Mouse (Mus musculus) embryo, embryonic 11 days (tissue): Measurements from ENCODE around the gene B3galnt2.
A peak's percentile ranks its signal among the peaks of the same experiment; 100 is the strongest.
"Not testable (repeated sequence)": the region's sequence is repeated elsewhere in the genome, so short reads cannot be mapped to it uniquely, and the experiment has no call there.

Experiments used
- DNase-seq: peaks from one replicate; pipeline ENCODE4 v3.0.0-alpha.2; 2015

Gene B3galnt2

DNA sequence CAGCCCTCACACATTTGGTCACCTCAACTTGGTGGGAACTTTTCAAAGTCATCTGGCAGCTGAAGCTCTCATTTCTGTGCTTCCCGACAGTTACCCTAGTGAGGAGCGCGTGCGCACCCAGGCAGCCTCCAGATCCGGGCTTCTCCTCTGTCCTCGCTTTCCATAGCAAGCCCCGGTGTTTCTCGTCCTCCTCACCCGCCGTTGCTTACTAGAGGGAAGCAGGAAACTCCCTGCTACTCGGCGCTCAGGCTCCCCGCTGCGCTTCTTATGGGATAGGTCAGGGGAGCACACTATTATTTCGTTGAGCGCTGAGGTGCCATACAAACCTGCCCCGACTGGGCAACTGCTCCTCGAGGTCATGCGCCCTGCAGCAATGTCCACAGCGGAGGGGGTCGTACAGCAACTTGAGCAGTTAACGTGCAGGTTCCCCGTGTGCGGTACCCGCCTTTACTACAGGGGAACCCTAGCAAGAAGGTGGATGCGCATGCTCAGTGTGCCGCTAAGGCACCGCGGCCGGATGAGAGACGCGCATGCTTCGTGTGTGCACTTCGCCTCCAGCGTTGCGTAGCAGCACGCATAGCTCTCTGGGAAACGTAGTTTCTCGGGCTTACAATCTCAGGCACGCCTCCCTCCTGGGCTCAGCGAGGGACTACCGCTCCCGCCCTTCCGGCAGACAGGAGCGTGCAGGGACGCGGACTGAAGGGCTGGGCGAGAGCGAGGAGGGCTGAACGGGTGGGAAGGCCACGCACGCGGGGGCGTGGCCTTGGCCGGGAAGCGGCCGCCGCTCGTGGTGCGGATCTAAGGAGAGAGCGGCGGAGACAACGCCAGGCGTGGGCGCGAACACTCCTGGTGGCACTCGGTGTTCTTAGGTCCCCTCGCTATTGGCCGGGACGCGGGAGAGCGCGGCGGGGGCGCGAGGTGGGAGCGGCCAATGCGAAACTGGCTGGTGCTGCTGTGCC is at the start of gene B3galnt2:
Gene B3galnt2 (plus strand): TSS at position 596 of the 959 bp plus-strand sequence.
- peak; percentile 100 for DNase-seq

DNA sequence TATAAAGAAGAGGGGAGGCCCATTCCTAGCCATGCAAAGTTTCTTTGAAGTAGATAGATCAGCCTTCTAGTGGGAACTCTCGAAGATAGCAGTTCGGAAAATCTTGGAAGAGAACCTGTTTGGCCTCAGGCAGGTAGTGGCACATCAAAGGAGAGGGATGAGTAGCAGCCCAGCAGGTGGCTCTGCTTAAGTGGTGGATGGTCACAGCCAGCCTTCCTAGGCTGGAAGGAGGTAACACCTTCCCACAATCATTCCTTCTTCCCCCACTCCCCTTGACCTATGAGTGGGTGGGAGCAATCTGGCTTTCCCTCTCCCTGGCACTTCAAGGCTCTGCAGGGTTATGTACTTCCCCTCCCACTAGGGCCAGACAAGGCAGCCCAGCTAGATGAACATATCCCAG is 42.9 kb upstream of the B3galnt2 start:
- no peak for DNase-seq

DNA sequence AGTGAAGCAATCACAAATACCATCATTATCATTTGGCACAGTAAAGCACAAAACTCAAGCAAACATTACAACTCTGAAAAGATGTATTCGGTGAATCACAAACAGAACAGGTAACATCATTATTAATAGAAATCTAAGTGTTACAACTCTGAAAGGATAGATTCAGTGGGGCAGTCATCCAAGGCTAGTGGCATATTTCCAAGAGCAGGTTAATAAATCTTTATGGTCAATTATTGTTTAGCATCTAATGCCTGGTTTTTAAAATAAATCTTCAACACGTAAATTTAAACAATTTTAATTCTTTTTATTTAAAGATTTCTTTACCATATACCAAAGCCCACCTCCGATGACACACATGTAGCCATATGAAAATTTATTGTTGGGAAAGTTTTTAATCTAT is 34.9 kb upstream of the B3galnt2 start:
- no peak for DNase-seq

DNA sequence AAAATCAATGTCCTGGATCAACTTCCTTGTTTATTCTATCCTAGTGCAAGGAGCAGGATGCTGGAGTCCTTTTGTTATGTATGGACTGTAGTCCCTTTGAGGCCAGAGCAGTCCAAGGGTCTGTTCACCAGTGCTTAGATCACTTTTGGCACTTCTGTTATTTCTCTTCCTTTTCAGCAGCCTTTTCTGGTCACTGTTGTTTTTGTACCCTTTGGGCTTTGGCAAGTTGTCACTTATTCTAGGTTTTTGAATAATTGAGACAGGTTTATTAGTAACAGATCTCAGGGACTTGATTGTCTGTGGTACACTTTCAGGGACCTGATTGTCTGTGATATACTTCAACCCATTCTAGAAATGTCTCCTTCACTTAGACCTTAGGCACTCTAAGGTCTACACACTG is 31.7 kb upstream of the B3galnt2 start:
- no peak for DNase-seq

DNA sequence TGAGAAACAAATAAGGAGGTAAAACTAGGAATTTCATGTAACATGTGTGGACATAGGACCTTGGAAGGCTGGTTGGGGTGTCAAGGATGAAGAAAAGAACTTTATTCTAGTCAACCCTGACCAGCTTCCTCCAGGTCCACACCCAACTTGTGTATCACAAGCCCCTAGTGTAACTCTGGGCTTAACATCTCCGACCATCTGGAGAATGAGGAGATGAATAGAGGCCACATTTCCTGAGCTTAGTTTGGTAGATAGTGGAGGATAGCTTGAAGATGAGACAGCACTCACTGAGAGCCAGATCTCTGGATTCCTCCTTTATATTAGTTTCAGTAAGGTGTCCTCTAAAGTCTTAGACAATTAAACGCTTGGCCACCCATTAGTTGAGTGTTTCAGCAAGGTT is 24.3 kb upstream of the B3galnt2 start:
- no peak for DNase-seq

DNA sequence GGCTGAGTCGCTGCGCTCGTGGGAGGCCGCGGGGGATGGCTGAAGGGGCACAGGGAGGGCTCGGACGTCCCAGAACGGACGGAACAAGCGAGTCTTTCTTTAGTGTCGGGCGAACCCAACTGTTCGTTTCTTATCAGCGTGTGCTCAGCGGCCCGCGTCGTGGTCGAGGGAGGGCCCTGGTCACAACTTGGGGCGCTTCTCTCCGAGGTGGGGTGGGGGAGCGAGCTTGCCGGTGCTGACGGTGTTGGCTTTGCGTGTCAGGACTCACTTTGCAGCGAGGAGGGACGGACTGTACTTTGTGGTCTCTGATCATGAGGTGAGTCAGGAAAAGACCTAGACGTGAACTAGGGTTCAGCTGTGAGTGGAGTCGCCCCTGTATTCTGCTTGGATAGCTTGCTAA is 662 bp downstream of the B3galnt2 start:
- peak; percentile 64 for DNase-seq

DNA sequence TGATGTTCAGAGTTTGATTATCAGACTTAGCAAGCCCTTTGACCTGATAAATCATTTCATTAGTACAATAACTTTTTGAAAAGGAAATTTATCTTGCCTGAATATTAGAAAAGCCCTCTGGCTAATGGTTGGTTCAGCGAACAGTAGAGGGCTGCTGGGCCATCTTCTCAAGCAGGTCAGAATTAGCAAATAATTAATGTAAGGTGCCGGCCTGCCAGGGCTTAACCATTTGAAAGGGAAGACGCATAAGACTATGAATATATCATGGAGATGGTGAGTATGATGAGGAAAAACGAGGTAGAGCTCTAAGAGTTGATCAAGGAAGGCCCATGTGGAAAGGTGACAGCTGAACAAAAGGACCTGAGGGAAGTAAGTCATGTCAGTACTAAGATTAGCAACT is 2.4 kb downstream of the B3galnt2 start:
- DNase-seq = no peak

DNA sequence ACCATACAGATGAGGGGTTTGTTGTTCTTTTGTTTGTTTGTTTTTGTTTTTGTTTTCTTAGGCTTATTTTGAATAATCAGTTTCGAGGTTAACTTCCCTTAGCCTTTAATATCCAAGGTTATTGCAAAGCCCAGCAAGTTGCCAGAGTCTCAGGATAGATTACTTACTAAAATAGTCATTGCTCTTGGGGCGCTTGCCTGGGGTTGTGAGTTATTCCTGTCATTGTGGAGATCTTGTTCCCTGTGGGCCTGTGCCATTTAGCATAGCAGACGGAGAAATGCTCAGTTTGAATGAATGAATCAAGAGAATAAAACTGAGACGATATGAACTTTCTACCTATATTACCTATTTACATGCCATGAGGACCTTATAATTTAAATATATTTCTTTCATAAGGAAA is 5.9 kb downstream of the B3galnt2 start:
- DNase-seq = no peak

DNA sequence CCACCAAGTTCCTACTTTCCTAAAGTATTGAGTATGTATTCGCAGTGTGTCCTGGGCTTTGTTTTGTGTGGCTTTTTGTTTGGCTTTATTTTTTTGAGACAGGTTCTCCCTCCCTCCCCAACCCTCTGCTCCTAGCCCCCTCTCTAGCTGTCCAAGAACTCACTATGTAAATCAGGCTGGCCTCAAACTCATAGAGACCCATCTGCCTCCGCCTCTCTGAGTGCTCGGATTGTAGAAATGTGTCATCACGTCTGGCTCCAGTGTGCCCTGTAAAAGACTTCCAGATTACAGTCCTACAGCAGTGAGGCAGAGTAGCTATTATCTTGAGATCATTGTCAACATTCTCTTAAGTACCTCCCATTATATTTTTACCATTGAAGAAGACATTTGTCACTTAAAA is 6.8 kb downstream of the B3galnt2 start:
- DNase-seq = no peak

DNA sequence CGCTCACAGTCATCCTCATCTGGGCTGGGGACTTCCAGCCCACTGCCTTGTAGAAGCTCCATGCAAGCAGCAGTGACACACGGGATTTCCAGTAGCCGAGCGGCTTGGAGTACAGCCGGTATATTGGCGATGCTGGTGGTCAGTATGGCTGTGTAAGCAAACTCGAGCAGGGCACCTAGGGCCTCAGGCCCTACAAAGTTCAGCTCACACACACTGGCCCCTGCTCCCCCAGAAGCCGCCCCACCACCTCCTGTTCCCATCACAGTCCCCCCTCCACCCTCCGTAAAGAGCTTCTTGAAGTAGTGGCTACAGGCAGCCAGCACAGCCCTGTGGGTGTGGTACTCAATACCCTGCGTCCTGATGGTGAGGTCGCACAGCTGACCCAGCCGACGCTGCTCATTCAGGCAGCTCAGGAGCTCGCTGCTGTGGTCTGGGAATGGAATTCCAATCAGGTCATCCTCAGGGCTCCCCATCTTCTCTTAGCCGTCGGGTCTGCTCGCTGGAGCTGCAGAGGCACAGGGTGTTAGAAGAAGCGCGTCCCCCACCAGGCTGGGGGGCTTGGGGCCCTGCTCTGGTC is 11.2 kb downstream of the B3galnt2 start:
- no peak for DNase-seq

DNA sequence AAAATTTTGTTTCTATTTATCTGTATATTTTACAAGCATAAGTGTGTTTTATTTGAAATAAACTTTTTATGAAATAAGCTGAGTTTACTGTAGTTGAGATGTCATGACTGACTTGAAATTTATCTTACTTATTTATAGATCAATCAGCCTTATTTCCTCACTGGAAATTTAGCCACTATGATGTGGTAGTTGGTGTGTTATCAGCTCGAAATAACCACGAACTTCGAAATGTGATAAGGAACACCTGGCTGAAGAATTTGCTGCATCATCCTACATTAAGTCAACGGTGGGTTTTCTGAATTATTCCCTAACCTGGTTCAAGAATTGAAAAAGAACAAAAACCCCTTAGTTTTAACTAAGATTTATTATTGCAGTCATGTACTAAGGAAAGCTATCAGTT is 11.9 kb downstream of the B3galnt2 start:
- DNase-seq = no peak

DNA sequence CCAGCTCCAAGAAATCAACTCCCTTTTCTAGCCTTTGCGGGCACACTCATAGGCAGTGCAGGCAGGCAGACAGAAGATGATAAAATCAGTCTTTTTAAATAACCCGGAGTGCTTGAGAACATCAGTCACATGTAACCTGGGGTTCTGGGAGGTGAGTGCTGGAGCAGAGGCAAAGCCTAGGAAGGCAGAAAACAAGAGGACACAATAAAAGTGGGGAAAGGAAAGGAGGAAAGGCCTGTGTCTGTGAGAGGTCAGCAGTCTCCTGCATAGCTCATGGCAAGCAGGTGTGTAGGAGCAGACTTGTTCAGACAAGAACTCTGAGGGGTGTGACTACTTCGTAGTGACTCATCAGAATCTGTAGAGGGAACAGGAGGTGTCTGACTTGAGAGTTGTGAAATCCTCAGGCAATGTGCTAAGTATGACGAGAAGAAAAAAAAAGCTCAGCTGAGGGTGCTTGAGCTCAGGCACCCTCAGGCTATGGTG is 14.4 kb downstream of the B3galnt2 start:
- DNase-seq = no peak

DNA sequence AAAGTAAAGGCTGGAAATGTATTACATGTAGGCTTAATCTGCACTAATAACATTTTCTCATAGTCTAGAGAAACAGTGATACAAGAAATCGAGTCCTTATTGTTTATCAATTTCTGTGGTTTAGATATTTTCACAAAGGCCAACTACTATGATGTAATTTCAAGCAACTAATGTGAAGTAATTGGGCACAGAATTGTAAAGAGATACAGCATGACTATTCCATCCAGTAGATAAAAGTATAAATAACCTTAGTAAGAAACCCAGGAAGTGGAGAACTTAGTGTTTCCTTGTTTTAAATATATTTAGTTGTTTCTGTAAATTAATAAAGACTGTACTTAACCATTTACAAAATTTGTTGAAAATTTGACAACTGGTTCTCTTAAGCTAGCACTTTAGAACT is 15.5 kb downstream of the B3galnt2 start:
- DNase-seq = no peak

DNA sequence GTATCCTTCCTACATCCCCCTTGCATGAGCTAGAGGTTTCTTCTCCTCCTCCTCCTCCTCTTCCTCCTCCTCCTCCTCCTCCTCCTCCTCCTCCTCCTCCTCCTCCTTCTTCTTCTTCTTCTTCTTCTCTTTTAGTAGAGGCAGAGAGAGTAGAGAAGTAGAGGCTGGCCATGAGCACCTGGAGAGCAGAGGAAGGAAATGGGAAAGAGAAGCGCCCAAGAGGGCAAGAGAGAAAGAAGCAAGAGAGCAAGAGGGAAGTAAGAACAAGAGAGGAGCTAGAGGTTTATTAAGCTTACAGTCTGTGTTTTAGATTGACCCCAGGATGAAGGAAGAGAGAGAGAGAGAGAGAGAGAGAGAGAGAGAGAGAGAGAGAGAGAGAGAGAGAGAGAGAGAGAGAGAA is 27.6 kb downstream of the B3galnt2 start:
- DNase-seq = not testable (repeated sequence)

DNA sequence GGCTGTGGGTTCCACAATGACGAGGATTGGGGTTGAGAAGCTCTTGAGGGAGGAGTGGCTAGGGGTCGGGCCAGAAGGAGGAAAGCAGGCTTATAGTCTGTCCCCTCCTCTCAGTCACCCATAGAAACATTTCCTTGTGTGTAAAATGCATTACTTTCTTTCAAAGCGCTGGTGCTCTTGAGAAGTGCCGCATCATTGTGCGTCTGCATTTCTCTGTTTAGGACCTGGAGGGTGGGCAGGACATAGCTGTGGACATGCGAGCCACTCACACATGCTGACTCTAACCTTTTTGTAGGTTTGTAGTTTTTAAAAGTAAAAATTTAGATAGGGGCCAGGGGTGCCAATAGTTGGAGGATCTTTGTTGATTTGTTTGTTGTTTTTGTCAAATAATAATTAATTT is 29.3 kb downstream of the B3galnt2 start:
- no peak for DNase-seq

DNA sequence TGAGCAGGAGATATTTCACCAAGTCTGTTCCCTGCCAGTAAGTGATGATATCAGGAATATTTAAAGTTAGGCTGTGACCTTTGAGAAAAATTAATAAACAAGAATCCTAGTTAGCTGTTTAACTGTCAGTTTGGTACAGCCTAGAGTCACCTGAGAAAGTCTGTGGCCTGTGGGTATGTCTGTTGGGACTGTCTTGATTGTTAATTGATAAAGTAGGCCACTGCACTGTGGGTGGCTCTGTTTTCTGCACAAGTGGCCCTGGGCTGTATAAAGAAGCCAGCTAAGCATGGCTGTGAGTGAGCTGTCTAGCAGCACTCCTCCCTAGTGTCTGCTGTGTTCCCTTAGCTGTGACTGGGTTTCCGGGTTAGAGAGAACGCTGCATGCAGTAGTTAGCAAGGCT is 34.9 kb downstream of the B3galnt2 start:
- DNase-seq = no peak

DNA sequence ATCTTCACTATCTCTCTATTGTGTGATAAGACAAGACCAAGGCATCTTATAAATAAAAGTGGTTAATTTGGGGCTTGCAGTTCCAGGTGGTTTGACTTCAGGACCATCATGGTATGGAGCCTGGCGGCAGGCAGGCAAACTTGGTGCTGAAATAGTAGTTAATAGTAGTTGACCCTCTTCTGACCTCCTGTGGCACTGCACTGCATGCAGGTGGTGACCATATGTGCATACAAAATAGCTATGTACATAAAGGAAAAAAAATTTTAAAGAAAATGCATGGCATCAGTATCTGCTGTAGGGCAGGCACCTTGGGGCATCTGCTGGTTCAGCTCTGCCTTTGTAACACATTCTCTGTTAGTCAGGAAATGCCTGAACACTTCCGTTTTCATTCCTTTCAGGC is 36.1 kb downstream of the B3galnt2 start:
- DNase-seq = peak; percentile 34

DNA sequence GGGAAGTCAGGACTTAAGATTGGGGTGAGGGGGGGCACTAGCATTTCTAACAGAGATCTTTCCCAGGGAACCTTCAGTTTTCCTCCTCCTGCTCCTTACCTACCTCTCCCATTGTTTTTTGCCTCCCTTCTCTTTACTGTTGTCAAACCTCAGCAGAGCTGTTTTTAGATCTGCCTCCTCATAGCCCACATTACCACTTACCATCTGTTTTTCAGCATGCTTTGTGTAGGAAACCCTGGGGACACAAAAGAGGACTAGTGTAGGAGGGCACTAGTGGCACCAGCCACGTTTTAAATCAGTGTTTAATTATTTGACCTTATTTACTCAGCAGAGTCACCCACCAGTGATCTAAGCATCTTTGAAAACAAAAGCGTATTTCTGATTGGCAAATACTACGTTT is 38.8 kb downstream of the B3galnt2 start:
- no peak for DNase-seq

DNA sequence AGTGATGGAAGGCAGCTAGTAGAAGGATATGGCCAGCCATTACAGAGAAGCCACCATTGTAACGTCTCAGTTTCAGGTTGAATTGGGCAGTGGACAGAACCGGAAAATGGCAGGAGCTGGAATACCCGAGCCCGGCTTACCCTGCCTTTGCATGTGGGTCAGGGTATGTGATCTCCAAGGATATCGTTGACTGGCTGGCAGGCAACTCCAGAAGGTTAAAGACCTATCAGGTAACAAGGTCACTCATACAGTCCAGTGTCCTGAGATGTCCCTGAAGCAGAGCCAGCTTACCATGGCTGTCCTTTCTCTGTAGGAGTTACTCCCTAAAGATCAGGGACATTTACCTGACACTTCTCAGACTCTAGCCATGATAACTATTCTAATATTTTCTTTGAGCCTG is 40.8 kb downstream of the B3galnt2 start:
- DNase-seq = no peak

DNA sequence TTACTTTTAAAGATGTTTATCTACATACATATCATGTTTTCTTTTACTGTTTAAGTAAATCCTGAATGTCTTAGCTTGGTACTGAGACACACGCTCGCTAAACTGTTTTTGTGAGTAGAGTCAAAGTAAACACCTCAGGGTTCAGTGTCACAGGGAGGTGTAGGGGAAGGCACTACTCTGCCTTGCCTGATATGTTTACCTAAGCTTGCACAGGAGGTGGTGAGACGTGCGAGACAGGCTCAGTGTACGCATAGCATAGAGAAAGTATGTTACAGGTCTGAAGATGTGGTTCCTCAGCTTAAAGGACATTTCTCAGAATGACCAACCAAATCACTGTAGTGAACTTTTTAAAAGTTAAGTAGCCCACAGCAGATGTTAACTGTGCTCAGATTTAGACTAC is 43.2 kb downstream of the B3galnt2 start:
- DNase-seq = no peak

DNA sequence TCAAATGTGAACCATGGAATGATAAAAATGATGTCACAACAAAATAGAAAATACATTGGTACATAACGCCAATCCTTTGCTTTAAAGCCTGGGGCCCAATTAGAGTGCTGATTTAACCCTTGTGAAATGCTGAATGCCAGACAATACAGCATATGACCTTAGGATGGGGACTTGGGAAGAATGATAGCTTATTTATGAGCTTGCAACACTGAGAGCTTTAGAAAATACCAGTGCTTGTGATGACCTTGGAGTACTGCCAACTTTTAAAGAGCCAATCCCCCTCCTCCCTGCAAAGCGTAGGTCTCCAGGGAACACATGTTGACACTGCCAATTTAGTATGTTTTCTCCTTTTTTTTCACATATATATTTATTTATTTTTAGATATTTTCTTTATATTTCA is 48.4 kb downstream of the B3galnt2 start:
- DNase-seq = no peak

DNA sequence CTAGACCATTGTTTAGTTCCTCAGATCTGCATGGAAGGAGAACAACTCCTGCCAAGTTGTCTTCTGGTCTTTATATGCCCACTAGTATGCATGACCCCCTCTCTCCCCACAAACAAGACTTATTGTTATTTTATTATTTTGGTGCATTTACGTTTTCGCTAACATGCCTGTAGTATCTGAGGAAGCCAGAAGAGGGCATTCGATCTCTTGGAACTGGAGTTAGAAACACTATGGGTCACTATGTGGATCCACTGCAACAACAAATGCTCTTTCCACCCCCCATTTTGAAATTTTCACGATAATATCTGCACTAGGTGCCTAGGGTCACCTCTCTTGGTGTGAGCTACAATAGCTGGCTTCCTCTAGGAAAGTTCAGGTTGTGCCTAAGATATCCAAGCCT is 49.8 kb downstream of the B3galnt2 start:
- no peak for DNase-seq

DNA sequence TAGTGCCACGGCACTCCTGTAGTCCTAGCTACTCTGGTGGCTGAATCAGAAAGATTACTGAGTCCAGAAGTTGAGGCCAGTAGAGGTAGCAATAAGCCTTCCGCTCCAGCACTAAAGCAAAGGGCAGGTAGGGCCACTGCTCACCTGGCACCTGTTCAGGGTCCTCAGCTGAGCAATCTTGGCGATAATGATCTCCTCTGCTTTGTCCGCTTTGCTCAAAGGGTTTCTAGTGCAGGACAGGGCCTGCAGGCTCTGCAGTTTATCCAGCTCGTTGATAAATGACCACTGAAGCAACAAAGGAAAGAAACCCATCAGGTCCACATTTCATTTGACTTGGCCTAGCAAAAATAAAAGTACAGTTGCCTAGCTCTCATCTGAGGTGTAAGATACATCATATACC is 50.7 kb downstream of the B3galnt2 start:
- no peak for DNase-seq

DNA sequence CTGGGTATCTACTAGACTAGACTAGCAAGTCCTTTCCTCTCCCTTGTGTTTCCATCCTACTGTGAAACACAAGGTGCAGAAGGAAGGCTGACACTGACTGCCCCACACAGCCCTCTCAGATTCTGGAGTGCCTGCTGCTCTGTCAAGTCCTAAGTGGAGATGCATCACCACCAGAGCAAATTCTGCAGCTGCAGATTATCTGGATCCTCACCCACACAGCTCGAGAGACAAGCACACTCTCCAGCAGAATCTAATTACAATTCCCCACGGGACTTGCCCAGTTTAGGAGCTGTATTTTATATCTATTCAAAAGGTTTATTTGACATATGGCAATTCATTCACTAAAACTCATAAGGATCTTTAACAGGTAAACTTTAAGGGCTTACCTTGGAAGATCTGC is 51.8 kb downstream of the B3galnt2 start:
- DNase-seq = no peak
